Mouse (Mus musculus) lung, postnatal 0 days (tissue): ENCODE data around the gene Aak1.

Experiments used
- CTCF ChIP-seq: IDR thresholded peaks from 2 replicates; pipeline ENCODE4 v1.5.1; 2016; ENCODE audit warnings: antibody characterized with exemption, mild to moderate bottlenecking
- EP300 ChIP-seq: IDR thresholded peaks from 2 replicates; pipeline ENCODE4 v1.6.1; 2016; ENCODE audit warnings: antibody characterized with exemption, mild to moderate bottlenecking, control low read depth

- TF ChIP-seq CTCF (no peak), EP300 (no peak)
Observed at GRCm38 (mm10) chr6:86815436-86815835, 33.9 kb upstream of the Aak1 start.
